Mouse (Mus musculus) forebrain, embryonic 15.5 days (tissue): ENCODE measurements at regions not wholly inside any gene's neighbourhood (a gene's known extent, or its start where the extent isn't known, plus 50 kb on each side); places are given as distances from the start of the nearest gene placed in this dataset.

ENCODE experiments used
- ATAC-seq: fragments of 200-750 bp; cut with Nextera tagmentation; replicated peaks from 2 replicates; pipeline ENCODE4 v1.8.0; 2017; ENCODE audit warnings: mild to moderate bottlenecking, moderate TSS enrichment, moderate library complexity
- H3K27ac ChIP-seq: fragments of 300-500 bp; sonication (generic); replicated peaks from 2 replicates; pipeline ENCODE4 v1.5.1; 2015; ENCODE audit warnings: mild to moderate bottlenecking, inconsistent platforms
- H3K27me3 ChIP-seq: fragments of 300-500 bp; sonication (generic); 2 replicates; pipeline ENCODE4 v1.6.1; 2015; ENCODE audit warnings: inconsistent platforms
- H3K36me3 ChIP-seq: fragments of 300-500 bp; sonication (generic); 2 replicates; pipeline ENCODE4 v1.6.1; 2015; ENCODE audit warnings: mild to moderate bottlenecking, inconsistent platforms
- H3K4me1 ChIP-seq: fragments of 300-500 bp; sonication (generic); 2 replicates; pipeline ENCODE4 v1.6.1; 2015; ENCODE audit warnings: inconsistent platforms
- H3K4me2 ChIP-seq: fragments of 300-500 bp; sonication (generic); replicated peaks from 2 replicates; pipeline ENCODE4 v1.6.1; 2015; ENCODE audit warnings: mild to moderate bottlenecking, inconsistent platforms
- H3K4me3 ChIP-seq: fragments of 300-500 bp; sonication (generic); 2 replicates; pipeline ENCODE4 v1.5.1; 2015; ENCODE audit warnings: mild to moderate bottlenecking, inconsistent platforms
- H3K9ac ChIP-seq: fragments of 300-500 bp; sonication (generic); replicated peaks from 2 replicates; pipeline ENCODE4 v1.6.1; 2015; ENCODE audit warnings: mild to moderate bottlenecking, inconsistent platforms
- H3K9me3 ChIP-seq: fragments of 300-500 bp; sonication (generic); 2 replicates; pipeline ENCODE4 v1.6.1; 2016; ENCODE audit warnings: inconsistent platforms
- WGBS: fragments of 180-500 bp; shearing (Covaris S2); methylation state at CpG from one replicate; pipeline ENCODE4 v1.1.7; 2015; ENCODE audit warnings: mixed read lengths; 5-methylcytosine and 5-hydroxymethylcytosine counted together

DNA sequence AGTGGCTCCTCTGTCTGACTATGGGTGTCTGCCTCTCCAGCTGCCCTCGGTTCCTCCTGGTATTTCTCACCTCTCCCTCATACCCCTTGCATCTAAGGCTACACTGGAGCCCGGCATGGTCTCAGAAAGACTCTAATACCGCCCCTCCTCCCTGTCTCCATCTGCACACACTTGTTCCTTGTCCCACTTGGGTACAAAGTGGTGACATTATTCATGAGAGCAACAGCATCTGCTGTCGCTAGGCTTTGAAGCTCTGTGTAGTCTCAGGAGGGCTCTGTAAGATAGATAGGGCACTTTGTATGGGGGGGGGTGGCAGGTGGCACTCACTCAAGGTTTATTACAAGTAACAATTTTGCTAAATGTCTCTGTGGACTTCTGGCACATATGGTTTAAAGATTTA is 229.7 kb downstream of the Opa1 start:
- no peaks in the 10 kb centered on the region for H3K9me3 ChIP-seq
- H3K36me3 ChIP-seq = no peaks in the 10 kb centered on the region
- H3K4me2 ChIP-seq = no peak overlapping the region
- 0 out of 2 replicates have a peak, but pooled peaks have one; percentile 12 for ATAC-seq
- no peak overlapping the region for H3K4me3 ChIP-seq
- no peaks in the 10 kb centered on the region for H3K27me3 ChIP-seq
- H3K4me1 ChIP-seq = peaks cover 12% of the 10 kb centered on the region
- H3K27ac ChIP-seq = no peak overlapping the region
- WGBS = 64% methylated on average over 4 of the region's 4 CpGs
- no peak overlapping the region for H3K9ac ChIP-seq

DNA sequence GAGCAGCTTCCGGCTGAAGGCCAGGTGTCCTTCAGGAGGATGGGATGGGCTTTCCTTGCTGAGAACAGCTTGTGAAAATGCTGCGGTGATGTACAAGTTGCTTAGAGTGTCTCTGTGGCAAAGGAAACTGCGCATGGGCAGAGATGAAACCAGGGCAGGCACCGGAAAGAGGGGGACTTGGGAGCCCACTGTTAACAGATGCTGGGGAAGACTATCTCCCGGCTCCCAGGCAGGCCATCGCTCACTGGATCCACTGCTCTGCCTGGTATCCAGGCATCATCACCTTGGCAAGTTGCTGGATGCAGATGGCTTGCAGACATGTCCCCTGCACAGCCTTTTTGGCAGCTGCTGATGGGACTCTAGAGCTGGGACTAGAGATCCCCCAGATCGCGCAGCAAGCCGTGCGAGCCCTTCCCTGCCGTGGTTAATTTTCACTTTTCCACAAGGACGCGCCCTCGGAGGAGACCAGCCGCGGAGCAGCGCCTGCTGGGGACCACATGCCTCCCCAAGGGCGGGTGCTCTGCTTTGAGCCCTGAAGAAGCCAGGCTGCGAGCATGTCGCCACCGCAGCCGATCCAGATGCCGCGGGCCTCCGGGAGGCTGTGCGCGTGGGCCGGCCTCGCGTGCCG is 234.4 kb downstream of the Opa1 start:
- Histone ChIP-seq H3K27ac (peak overlapping the region; percentile 93), H3K27me3 (no peaks in the 10 kb centered on the region), H3K9me3 (no peaks in the 10 kb centered on the region), H3K9ac (peak overlapping the region; percentile 95), H3K4me3 (peak overlapping the region; percentile 69), H3K4me1 (peaks cover 25% of the 10 kb centered on the region), H3K4me2 (peak overlapping the region; percentile 98), H3K36me3 (no peaks in the 10 kb centered on the region)
- ATAC-seq = peak; percentile 69
- 2% methylated on average over 31 of the region's 31 CpGs for WGBS

DNA sequence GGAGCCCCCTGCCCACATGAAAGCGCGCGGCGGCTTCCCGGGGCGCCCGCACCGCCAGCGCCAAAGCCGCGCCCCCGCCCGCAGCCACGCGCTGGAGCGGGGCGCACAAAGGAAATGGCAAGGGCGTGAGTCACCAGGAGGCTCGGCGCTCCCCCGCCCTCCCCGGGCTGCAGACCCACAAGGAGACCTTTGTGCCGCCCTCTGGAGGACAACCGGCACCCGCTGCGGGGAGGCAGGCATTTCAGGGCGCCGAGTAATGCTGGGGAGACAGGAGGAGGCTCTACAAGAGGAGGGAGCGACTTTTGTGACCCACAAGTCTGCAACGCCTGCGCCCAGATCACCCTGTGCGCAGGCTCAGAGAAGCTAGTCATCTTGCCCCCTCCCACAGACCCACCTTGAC is 234.9 kb downstream of the Opa1 start:
- Histone ChIP-seq H3K36me3 (no peaks in the 10 kb centered on the region), H3K4me1 (peaks cover 28% of the 10 kb centered on the region), H3K9me3 (no peaks in the 10 kb centered on the region), H3K9ac (peak overlapping the region; percentile 95), H3K4me2 (peak overlapping the region; percentile 98), H3K4me3 (peak overlapping the region; percentile 69), H3K27ac (peak overlapping the region; percentile 93), H3K27me3 (no peaks in the 10 kb centered on the region)
- peak; percentile 83 for ATAC-seq
- under 1% methylated on average over 32 of the region's 32 CpGs for WGBS

DNA sequence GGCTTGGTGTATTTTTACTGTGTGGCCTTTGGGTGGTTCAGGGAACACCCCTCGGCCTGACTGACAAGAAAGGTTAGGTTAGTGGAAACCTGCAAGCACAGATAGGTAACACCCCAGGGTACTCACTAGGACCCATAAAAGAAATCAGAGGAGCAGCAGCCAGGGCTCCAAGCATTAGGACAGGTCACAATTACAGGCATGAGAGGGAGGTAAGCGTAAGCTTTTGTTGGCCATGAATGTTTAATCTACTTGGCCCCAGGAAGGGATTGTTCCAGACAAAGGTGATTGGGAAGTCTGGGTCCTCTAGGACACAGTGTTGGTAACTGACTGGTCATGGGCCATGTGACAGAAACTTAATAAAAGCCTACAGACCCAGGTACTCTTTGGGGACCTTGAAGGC is 235.5 kb downstream of the Opa1 start:
- H3K4me2 ChIP-seq = peak overlapping the region; percentile 98; the same call in 1 of the 2 replicates
- WGBS = 76% methylated on average over 2 of the region's 2 CpGs
- no peak for ATAC-seq
- H3K27me3 ChIP-seq = no peaks in the 10 kb centered on the region
- no peak overlapping the region for H3K4me3 ChIP-seq
- no peak overlapping the region for H3K27ac ChIP-seq
- H3K9me3 ChIP-seq = no peaks in the 10 kb centered on the region
- H3K36me3 ChIP-seq = no peaks in the 10 kb centered on the region
- H3K9ac ChIP-seq = no peak overlapping the region
- H3K4me1 ChIP-seq = peaks cover 28% of the 10 kb centered on the region

DNA sequence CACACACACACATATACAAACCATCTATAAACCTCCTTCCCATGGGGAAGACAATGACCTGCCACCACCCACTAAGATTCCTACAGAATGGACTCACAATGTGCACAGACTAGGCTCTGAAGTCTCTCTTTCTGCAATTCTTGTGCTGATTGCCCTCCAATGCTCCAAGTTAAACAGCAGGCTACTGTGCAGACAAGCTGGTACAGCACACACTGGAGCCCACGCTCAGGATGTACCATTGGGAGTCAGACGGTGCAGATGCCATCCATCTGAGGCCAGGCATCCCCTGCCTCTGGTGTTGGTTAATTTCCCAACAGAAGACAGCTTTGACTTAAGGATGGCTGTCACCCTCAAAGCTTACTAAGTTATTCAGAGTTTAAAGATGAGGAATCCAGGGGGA is 236.1 kb downstream of the Opa1 start:
- Histone ChIP-seq H3K4me3 (no peak overlapping the region), H3K9me3 (no peaks in the 10 kb centered on the region), H3K9ac (no peak overlapping the region), H3K4me1 (peaks cover 28% of the 10 kb centered on the region), H3K36me3 (no peaks in the 10 kb centered on the region), H3K27me3 (no peaks in the 10 kb centered on the region), H3K27ac (no peak overlapping the region), H3K4me2 (no peak overlapping the region)
- no peak for ATAC-seq
- WGBS = 59% methylated on average over 2 of the region's 2 CpGs

DNA sequence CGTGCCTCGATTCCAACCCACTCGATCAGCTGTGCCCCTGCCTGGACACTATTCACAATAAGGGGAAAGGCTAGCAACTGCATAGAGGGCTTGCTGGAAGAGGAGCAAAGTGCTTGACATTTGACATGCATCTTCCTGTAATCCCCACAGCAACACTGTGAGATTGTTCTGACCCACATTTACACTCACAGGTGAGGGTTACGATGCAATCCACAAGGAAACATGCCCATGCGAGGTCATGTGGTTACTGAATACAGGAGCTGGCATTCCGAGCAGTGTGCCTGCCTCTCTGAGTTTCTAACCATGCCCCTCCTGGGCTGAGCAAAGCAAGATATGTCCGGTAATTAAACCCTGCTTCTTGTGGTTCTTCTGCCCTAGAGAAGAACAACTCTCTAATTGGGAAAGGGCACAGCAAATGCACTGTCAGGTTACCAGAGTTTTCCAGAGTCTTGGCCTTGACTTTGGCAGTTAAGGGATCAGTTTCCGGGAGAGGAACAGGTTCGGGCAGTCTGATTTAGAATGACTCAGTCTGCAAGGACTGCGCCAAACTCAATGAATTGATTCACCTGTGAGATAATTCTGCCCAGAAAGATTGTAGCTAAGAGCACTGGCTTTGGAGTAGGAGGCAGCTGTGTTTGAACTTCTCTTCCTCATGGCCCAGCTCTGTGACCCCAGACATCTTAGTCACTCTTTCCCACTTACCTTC is 236.7 kb downstream of the Opa1 start:
- no peaks in the 10 kb centered on the region for H3K27me3 ChIP-seq
- H3K4me3 ChIP-seq = no peak overlapping the region
- H3K4me1 ChIP-seq = peaks cover 28% of the 10 kb centered on the region
- no peak overlapping the region for H3K9ac ChIP-seq
- no peak overlapping the region for H3K27ac ChIP-seq
- H3K36me3 ChIP-seq = no peaks in the 10 kb centered on the region
- 87% methylated on average over 10 of the region's 10 CpGs for WGBS
- ATAC-seq = no peak
- H3K9me3 ChIP-seq = no peaks in the 10 kb centered on the region
- no peak overlapping the region for H3K4me2 ChIP-seq

DNA sequence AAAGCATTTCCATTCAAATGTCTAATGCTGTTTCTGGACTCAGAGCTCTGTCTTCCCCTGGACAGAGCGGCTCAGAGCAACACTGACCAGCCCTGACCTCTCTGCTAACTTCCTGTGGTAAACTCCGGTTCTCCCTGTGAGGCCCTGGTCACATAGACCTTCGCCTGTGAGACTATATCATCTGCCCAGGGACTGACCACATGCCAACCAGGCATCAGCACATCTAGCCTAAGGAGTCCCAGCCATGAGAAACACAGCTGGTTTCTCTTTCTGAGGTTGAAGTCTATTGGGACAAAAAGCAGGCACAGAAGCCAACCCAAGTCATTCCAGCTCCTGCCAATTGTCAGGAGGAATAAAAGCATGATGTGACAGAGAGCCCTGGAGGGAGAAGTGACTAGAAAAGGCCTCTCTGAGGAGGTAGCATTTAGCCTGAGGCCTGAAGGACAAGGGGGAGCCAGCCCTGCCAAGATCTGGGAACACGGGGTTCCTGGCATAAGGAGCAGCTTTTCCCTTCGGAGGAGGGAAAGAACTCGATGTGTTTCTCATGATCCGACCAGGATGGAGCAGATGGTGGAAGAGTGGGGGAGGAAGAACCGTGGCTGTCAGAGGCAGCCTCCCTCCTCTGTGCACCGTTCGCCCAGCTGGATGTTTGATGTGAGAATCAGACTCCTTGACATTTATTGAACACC is 237.7 kb downstream of the Opa1 start:
- H3K4me1 ChIP-seq = peaks cover 28% of the 10 kb centered on the region
- H3K36me3 ChIP-seq = no peaks in the 10 kb centered on the region
- H3K4me3 ChIP-seq = no peak overlapping the region
- peak overlapping the region; percentile 13; the same call in 1 of the 2 replicates for H3K27ac ChIP-seq
- WGBS = 60% methylated on average over 10 of the region's 10 CpGs
- no peaks in the 10 kb centered on the region for H3K27me3 ChIP-seq
- H3K9me3 ChIP-seq = no peaks in the 10 kb centered on the region
- no peak for ATAC-seq
- H3K4me2 ChIP-seq = no peak overlapping the region
- no peak overlapping the region for H3K9ac ChIP-seq

DNA sequence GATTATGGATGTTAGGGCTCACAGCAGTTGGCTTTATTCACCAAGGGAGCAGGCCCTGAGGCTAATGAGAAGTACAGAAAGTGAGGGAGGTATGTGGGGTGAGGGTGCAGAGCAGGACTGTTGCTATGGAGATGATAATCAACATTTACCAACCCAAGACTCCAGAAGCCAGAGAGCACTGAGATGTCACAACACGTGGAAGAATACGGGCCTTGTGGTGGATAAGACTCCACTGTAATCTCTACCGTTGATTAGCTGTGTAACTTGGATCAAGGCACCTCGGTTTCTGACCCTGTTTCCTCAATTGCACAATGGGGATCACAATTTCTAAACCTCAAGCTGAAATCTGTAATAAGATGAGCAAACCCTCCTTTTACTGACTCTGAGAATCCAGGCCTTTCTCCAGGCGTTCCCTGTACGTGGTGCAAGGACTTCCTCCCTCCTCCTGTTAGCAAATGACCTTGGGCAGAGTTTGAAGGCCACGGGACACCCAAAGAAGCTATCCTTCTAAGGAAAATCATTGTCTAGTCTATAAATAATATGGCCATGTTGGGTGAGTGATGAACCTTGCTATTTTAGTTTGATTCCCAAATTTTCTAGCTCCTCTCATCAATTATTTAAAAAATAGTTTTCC is 239.8 kb downstream of the Opa1 start:
- no peak overlapping the region for H3K27ac ChIP-seq
- H3K9me3 ChIP-seq = no peaks in the 10 kb centered on the region
- 54% methylated on average over 7 of the region's 7 CpGs for WGBS
- H3K4me2 ChIP-seq = no peak overlapping the region
- H3K4me3 ChIP-seq = no peak overlapping the region
- peaks cover 15% of the 10 kb centered on the region for H3K4me1 ChIP-seq
- no peaks in the 10 kb centered on the region for H3K27me3 ChIP-seq
- no peak overlapping the region for H3K9ac ChIP-seq
- ATAC-seq = no peak
- H3K36me3 ChIP-seq = no peaks in the 10 kb centered on the region

DNA sequence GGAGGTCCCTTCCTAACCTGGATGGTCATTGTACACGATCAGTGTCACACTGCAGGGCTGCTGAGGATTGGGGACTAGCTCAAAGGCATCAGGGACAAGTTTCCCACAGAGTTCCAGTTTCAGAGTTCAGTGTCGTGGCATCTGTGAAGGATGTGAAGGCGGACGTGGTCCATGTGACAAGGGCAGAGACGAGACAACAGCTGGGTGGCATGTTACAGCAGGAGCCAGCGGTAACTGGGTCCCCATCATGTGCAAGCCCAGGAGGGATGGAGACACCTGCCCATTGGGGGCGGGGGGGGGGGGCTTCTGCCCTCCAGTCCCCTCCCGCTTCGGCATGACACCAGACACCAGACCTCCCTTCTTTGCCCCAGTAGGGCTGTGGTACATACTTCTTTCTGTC is 241.6 kb downstream of the Opa1 start:
- Histone ChIP-seq H3K4me3 (no peak overlapping the region), H3K27ac (no peak overlapping the region), H3K9ac (no peak overlapping the region), H3K9me3 (no peaks in the 10 kb centered on the region), H3K27me3 (no peaks in the 10 kb centered on the region), H3K4me2 (no peak overlapping the region), H3K36me3 (no peaks in the 10 kb centered on the region), H3K4me1 (0 out of 2 replicates have a peak, but pooled peaks cover 10% of the 10 kb centered on the region)
- 88% methylated on average over 9 of the region's 9 CpGs for WGBS
- ATAC-seq = no peak

DNA sequence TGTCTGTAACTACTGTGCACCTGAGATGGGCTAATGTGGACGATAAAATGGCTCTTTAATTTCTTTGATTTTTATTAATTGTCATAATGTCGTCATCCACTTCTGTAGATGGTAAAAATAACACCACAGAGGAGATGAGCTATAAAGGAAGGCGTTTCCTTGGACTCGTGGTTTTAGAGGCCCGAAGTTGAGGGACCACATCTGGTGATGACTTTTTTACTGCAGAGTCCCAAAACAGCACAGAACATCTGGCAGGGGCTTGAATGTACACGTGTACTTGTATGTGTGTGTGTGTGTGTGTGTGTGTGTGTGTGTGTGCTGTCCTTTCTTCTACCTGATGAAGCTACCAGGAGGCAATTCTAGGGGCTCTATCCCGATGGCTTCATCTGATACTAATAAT is 242.1 kb upstream of the Hes1 start:
- no peak overlapping the region for H3K4me3 ChIP-seq
- no peak overlapping the region for H3K27ac ChIP-seq
- H3K9ac ChIP-seq = no peak overlapping the region
- H3K36me3 ChIP-seq = no peaks in the 10 kb centered on the region
- no peaks in the 10 kb centered on the region for H3K9me3 ChIP-seq
- no peaks in the 10 kb centered on the region for H3K27me3 ChIP-seq
- WGBS = 82% methylated on average over 7 of the region's 7 CpGs
- no peak for ATAC-seq
- H3K4me2 ChIP-seq = no peak overlapping the region
- H3K4me1 ChIP-seq = 0 out of 2 replicates have a peak, but pooled peaks cover 6% of the 10 kb centered on the region

DNA sequence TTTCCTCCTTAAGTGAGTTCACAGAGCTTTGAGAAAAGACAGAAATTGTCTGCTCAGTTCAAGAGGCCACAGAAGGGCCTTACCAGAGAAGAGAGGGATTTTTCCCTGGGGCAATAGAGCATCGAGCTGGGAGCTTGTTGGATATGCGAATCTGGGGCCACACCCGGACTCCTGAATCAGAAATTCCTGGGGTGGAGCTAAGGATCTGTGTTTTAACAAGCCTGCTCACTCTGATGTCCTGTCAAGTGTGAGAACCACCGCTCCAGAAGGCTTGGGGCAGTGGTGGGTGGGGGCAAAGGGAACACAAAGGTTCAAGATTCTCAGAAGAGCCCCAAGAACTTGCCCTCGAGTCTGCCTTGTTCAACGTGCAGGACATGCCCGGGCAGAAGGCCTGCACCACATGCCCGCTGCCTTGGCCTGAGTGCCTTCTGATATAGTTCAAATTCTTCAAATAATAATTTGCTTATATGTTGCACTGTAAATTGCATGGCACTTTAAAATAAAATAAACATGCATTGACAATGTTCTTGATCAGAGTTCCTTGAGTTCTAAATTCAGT is 241.3 kb upstream of the Hes1 start:
- ATAC-seq = no peak
- no peaks in the 10 kb centered on the region for H3K36me3 ChIP-seq
- no peak overlapping the region for H3K9ac ChIP-seq
- H3K27me3 ChIP-seq = no peaks in the 10 kb centered on the region
- no peak overlapping the region for H3K4me2 ChIP-seq
- WGBS = 68% methylated on average over 8 of the region's 8 CpGs
- no peak overlapping the region for H3K4me3 ChIP-seq
- no peaks in the 10 kb centered on the region for H3K9me3 ChIP-seq
- no peak overlapping the region for H3K27ac ChIP-seq
- 0 out of 2 replicates have a peak, but pooled peaks cover 4% of the 10 kb centered on the region for H3K4me1 ChIP-seq

DNA sequence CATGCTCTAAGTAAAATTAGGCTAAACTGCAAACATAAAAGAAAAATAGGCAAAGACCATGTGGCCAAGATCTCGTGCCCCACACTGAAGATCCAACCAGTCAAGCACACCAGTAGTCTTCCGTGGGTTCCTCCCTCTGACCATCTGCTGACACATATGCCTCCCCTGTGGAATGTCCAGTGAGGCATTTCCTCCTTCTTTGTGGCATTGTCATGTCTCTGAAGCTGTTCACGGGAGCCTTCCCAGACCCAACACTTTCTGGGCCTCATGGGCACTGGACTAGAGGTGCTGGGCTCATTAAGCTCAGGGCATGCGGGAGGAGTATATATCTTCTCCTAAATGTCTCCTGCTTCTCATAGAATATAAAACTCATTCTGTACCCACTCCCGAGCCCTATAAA is 237.3 kb upstream of the Hes1 start:
- no peaks in the 10 kb centered on the region for H3K27me3 ChIP-seq
- H3K4me3 ChIP-seq = no peak overlapping the region
- H3K36me3 ChIP-seq = no peaks in the 10 kb centered on the region
- ATAC-seq = no peak
- no peak overlapping the region for H3K4me2 ChIP-seq
- WGBS = 59% methylated on average over 5 of the region's 5 CpGs
- no peak overlapping the region for H3K9ac ChIP-seq
- 0 out of 2 replicates have a peak, but pooled peaks cover 5% of the 10 kb centered on the region for H3K4me1 ChIP-seq
- no peaks in the 10 kb centered on the region for H3K9me3 ChIP-seq
- H3K27ac ChIP-seq = no peak overlapping the region
